Mouse (Mus musculus) spleen, adult 2 months (tissue): ENCODE measurements around the gene Lim2. TPM values are rescaled to one million over a fixed set of nuclear protein-coding genes. Genes with fewer than 3 reads are reported as not detected.
"Not testable (repeated sequence)": the region's sequence is repeated elsewhere in the genome, so short reads cannot be mapped to it uniquely, and the experiment has no call there.

ENCODE experiments used
- DNase-seq, 2 experiments: peaks; one replicate each; pipeline versions ENCODE4 v3.0.0 to v3.0.0-alpha.2; 2012 to 2021; ENCODE audit warnings: low spot score in 2 of 2, low read depth in 1 of 2
- H3K27ac ChIP-seq: fragments of 200-500 bp; 2 replicates; pipeline ENCODE4 v1.5.1; 2012; ENCODE audit warnings: low read length, inconsistent platforms; ENCODE audit not compliant: insufficient read depth
- H3K27me3 ChIP-seq: fragments of 200-500 bp; 2 replicates; pipeline ENCODE4 v1.6.1; 2012; ENCODE audit warnings: mild to moderate bottlenecking, moderate library complexity, low read length, inconsistent platforms; ENCODE audit not compliant: control insufficient read depth, insufficient read depth
- H3K36me3 ChIP-seq: fragments of 200-500 bp; 2 replicates; pipeline ENCODE4 v1.6.1; 2012; ENCODE audit warnings: mild to moderate bottlenecking, low read length, inconsistent platforms; ENCODE audit not compliant: control insufficient read depth, insufficient read depth
- H3K4me1 ChIP-seq: fragments of 200-500 bp; 2 replicates; pipeline ENCODE4 v1.6.1; 2011; ENCODE audit warnings: inconsistent platforms; ENCODE audit not compliant: control insufficient read depth, insufficient read depth, insufficient read length
- H3K4me3 ChIP-seq: fragments of 200-500 bp; 2 replicates; pipeline ENCODE4 v1.5.1; 2011; ENCODE audit warnings: mild to moderate bottlenecking, inconsistent platforms; ENCODE audit not compliant: insufficient read depth, insufficient read length; ENCODE audit errors: extremely low read depth
- CTCF ChIP-seq: fragments of 200-500 bp; IDR thresholded peaks from 2 replicates; pipeline ENCODE4 v1.5.1; 2011; ENCODE audit warnings: mild to moderate bottlenecking, inconsistent platforms; ENCODE audit not compliant: insufficient read depth, insufficient read length, insufficient replicate concordance; ENCODE audit errors: extremely low read depth
- POLR2A ChIP-seq: fragments of 200-500 bp; IDR thresholded peaks from 2 replicates; pipeline ENCODE4 v1.6.1; 2011; ENCODE audit warnings: low read depth, low read length, inconsistent platforms
- WGBS: fragments of 180-500 bp; shearing (Covaris S2); methylation state at CpG from one replicate; pipeline ENCODE4 v1.1.7; 2018; 5-methylcytosine and 5-hydroxymethylcytosine counted together
- polyA plus RNA-seq: library from polyadenylated mRNA; depleted of rRNA; stranded (reverse); fragments of >200 nt; gene quantifications from 2 replicates; pipeline ENCODE4 v1.2.3, GENCODE M21; 2012

Gene Lim2
- polyA plus RNA-seq, 1 experiment: 0.18 TPM

- H3K27ac ChIP-seq: peak overlapping the region; percentile 87
Observed at GRCm38 (mm10) chr7:43409084-43409483, 18.4 kb upstream of the Lim2 start.

GRCm38 (mm10) chr7:43411724-43412123 is 15.7 kb upstream of the Lim2 start:
- not testable (repeated sequence) for H3K4me1 ChIP-seq, H3K4me3 ChIP-seq, H3K27me3 ChIP-seq, H3K27ac ChIP-seq, DNase-seq
- peaks cover 18% of the 10 kb centered on the region for H3K36me3 ChIP-seq
- 95% methylated on average over 4 of the region's 4 CpGs for WGBS

More at GRCm38 (mm10) chr7:43409084-43409483, 18.4 kb upstream of the Lim2 start:
- 67% methylated on average over 3 of the region's 3 CpGs for WGBS
- no peaks in the 10 kb centered on the region for H3K27me3 ChIP-seq
- no peak for TF ChIP-seq CTCF
- no peak for TF ChIP-seq POLR2A
- H3K4me1 ChIP-seq: peaks cover 4% of the 10 kb centered on the region; the same call in 1 of the 2 replicates
- no peak for DNase-seq
- H3K36me3 ChIP-seq: peaks cover 12% of the 10 kb centered on the region
- peak overlapping the region; percentile 92 for H3K4me3 ChIP-seq

GRCm38 (mm10) chr7:43417298-43417697 is 10.2 kb upstream of the Lim2 start:
- no peak overlapping the region for H3K4me3 ChIP-seq
- TF ChIP-seq POLR2A: no peak
- TF ChIP-seq CTCF: no peak
- no peak for DNase-seq
- H3K27ac ChIP-seq: no peak overlapping the region
- no peaks in the 10 kb centered on the region for H3K27me3 ChIP-seq
- no peaks in the 10 kb centered on the region for H3K4me1 ChIP-seq
- WGBS: 91% methylated on average over 10 of the region's 10 CpGs
- peaks cover 16% of the 10 kb centered on the region for H3K36me3 ChIP-seq

DNA sequence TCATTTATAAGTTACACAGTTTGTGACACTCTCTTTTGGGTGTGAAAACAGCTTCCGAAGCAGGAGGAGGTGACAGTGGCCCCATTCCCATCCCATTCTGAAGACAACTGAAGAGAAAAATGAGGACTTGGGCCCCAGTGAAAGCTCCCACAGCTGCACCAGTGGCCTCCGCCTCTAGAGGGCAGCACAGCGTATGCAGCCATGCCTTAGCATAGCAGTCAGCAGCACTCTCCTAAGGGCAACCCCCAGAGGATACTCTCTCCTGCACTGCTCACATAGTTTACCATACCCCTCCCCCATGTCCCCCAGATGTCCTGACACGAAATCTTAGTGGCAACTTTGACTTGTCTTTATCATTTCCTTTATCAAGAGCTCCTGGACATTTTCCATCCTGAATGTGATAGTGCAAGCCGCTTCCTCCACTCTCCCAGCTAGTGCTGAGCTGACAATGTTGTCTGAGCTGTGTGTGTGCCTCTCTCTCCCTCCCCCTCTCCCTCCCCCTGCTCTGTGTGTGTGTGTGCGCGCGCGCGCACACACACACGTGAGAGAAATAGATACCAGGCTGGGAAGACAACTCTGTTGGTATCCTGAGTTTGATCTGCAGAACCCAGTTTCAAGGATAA is 4.4 kb upstream of the Lim2 start:
- Histone ChIP-seq H3K27me3 (no peaks in the 10 kb centered on the region), H3K4me3 (no peak overlapping the region), H3K4me1 (peaks cover 4% of the 10 kb centered on the region; the same call in 1 of the 2 replicates), H3K36me3 (0 out of 2 replicates have a peak, but pooled peaks cover 1% of the 10 kb centered on the region), H3K27ac (no peak overlapping the region)
- DNase-seq: peak; percentile 47 to 81
- WGBS: 25% methylated on average over 11 of the region's 11 CpGs
- TF ChIP-seq POLR2A: no peak
- peak; percentile 96 for TF ChIP-seq CTCF

- Histone ChIP-seq H3K27ac (peak overlapping the region; percentile 15; the same call in 1 of the 2 replicates), H3K36me3 (0 out of 2 replicates have a peak, but pooled peaks cover 1% of the 10 kb centered on the region), H3K4me3 (no peak overlapping the region), H3K4me1 (peaks cover 4% of the 10 kb centered on the region; the same call in 1 of the 2 replicates), H3K27me3 (no peaks in the 10 kb centered on the region)
- no peak for DNase-seq
- 45% methylated on average over 3 of the region's 3 CpGs for WGBS
- no peak for TF ChIP-seq CTCF
- TF ChIP-seq POLR2A: no peak
Observed at GRCm38 (mm10) chr7:43423991-43424625, 3.4 kb upstream of the Lim2 start.

GRCm38 (mm10) chr7:43429500-43429899 is 2.0 kb downstream of the Lim2 start:
- DNase-seq: no peak
- Histone ChIP-seq H3K4me1 (no peaks in the 10 kb centered on the region; the same call in 1 of the 2 replicates), H3K27me3 (no peaks in the 10 kb centered on the region), H3K27ac (no peak overlapping the region), H3K36me3 (no peaks in the 10 kb centered on the region), H3K4me3 (no peak overlapping the region)
- WGBS: 72% methylated on average over 4 of the region's 4 CpGs
- TF ChIP-seq CTCF (no peak), POLR2A (no peak)

DNA sequence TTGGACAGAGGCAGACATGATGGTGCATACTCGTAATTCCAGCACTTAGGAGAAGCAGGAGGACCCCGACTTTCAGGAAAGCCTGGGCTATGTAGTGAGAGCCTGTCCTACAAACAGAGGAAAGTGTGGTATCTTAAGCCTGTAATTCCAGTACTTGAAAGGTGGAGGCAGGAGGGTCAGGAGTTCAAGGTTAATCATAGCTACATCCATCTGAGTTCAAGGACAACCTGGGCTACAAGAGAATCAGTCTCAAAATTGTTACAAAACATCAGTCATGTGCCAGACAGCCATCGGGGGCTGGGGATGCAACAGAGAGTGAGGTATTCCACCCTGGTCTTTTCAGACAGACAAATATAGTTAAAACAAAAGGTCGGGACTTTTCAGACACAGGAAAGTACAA is 5.4 kb downstream of the Lim2 start:
- Histone ChIP-seq H3K4me3 (no peak overlapping the region), H3K36me3 (no peaks in the 10 kb centered on the region), H3K4me1 (no peaks in the 10 kb centered on the region), H3K27me3 (no peaks in the 10 kb centered on the region), H3K27ac (no peak overlapping the region)
- DNase-seq: no peak
- 73% methylated on average over 4 of the region's 4 CpGs for WGBS
- TF ChIP-seq POLR2A (no peak), CTCF (no peak)
